Mouse (Mus musculus): ENCODE results near the gene Ccl22.

Gene Ccl22

GRCm38 (mm10) chr8:94778895-94779533, 33.6 kb downstream of the Ccl22 start:
- DNase-seq (ENCODE audit: low spot score) = no peak

GRCm38 (mm10) chr8:94779534-94780294, 34.3 kb downstream of the Ccl22 start:
- no peak for DNase-seq (ENCODE audit: low spot score)

GRCm38 (mm10) chr8:94780491-94781154, 35.2 kb downstream of the Ccl22 start:
- no peak for DNase-seq (ENCODE audit: low spot score)

- no peak for DNase-seq (ENCODE audit: low spot score)
Observed at GRCm38 (mm10) chr8:94781155-94781837, 35.9 kb downstream of the Ccl22 start.

DNA sequence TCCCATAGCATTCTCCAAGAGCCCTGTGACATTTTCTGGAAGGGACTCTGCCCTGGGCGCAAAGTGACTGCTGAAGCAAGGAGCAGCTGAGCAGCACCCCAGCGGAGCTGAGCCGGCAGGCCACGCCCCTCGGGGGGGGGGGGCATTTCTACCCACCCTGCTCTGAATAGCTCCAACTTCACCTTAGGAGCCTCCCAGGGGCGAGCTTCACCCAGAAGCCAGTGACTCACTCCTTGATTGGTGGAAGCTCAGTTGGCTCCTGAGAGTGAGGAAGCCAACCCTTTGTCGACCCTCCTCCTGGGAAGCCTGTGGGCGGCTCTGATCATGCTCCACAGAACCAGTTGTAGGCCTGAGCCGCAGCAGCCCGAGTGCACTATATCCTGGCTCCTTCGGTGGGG, 36.4 kb downstream of the Ccl22 start:
- DNase-seq (ENCODE audit: low spot score) = no peak

GRCm38 (mm10) chr8:94783890-94784289, 38.5 kb downstream of the Ccl22 start:
- DNase-seq (ENCODE audit: low spot score) = no peak

DNA sequence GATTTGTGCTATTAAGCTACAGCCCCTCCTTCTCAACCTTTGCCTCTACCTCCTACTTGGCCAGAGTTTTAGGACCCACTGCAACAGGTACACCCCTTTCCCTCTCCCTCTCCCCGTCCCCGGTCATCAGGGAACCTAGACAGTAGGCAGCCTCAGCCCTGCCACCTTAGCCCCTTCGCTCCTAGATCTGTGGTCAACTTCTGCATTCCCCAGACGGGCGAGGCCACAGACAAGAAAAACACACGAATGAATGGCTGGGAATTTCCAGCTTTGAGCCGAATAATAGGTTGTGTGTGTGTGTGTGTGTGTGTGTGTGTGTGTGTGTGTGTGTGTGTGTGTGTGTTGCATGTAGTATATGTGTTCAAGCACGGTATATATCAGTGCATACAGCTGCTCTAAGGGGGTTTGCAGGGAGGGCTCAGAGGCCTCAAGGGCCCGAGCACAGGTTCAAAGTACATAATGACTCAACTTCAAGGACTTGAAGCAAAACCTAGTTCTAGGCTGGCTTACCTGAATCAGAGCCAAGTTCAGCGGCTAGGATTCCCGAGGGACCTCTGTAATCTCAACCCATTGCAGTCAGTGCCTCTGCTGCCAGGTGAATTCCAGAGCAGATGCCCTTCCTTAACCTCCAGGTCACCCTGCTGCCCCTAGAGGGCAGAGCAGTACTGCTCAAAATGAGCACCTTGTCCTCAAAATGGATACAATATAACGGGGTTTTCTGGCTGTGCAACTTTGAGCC, 40.0 kb downstream of the Ccl22 start:
- DNase-seq (ENCODE audit: low spot score) = no peak

DNA sequence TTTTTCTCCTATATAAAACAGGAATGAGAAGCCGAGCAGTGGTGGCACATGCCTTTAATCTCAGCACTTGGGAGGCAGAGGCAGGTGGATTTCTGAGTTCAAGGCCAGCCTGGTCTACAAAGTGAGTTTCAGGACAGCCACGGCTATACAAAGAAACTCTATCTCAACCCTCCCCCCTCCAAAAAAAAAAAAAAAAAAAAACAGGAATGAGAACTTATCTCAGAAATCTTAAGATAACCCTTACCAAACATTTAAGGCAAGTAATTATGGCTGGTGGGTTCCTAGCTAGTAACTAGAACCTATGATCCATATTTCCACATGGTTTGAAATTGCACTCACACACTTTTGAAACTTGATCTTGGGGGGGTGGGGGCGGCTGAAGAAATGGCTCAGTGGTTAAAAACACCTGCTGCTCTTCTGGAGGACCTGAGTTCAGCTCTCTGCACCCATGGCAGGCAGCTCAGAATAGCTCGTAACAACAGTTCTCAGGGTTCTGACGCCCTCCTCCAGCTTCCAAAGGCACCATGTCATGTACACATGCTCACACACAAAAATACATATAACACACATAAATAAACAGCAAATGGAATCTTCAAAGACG, 40.7 kb downstream of the Ccl22 start:
- DNase-seq (ENCODE audit: low spot score) = no peak

DNA sequence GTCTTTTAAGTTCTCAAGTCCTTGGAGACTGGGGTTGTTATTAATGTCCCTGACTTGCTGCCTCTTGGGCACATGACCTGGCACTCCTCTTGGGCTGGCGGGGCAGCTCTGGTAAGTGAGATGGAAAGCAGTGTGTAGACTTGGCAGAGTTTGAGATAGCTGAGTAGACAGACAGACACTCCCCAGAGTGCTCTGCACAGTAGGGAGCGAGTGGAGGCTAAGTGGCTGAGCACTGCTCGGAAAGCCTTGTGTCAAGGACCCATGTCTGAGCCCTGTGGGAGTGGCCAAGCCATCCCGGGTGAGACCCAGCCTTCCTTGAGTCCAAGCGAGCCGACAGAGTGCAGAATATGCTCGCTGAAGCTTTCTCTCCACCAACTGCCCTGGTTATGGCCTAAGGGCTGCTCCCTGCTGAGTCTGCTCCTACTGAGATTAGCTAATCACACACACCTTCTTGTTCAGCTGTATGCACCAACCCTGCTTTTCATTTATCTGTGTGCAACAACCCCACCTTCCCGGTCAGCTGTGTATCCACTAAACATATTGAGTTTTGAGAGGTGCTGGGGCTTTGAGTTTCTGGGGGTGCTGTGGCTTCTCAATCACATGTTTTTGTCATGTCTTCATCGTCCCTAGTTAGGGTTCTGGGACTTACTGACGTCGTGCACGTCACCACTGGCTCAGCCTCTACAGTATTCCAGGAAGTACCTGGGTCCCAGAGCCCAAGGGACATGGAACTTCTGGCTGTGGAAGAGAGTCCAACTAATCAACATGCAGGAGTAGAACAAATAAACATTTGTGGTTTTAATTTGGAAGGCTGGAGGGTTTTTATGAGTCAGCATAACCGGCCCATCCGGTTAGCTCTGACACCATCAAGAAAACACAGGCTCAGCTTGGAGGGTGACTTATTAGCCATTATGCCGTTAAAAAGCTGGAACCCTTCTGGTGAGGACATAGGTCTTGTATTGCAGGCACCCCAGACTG, 42.4 kb downstream of the Ccl22 start:
- no peak for DNase-seq (ENCODE audit: low spot score)

GRCm38 (mm10) chr8:94789256-94789955, 44.0 kb downstream of the Ccl22 start:
- DNase-seq (ENCODE audit: low spot score) = no peak

- no peak for DNase-seq (ENCODE audit: low spot score)
Observed at GRCm38 (mm10) chr8:94794368-94794767, 49.0 kb downstream of the Ccl22 start.

- DNase-seq (ENCODE audit: low spot score) = no peak
Observed at GRCm38 (mm10) chr8:94794782-94795181, 49.4 kb downstream of the Ccl22 start.

GRCm38 (mm10) chr8:94800278-94800968, 55.0 kb downstream of the Ccl22 start:
- DNase-seq (ENCODE audit: low spot score) = peak; percentile 59

Measured in layer of hippocampus, adult 11-12 months (tissue).